Mouse (Mus musculus) small intestine, adult 2 months (tissue): ENCODE data around the gene Utf1.

Source experiments
- CTCF ChIP-seq: fragments of 200-500 bp; IDR thresholded peaks from 2 replicates; pipeline ENCODE4 v1.5.1; 2012; ENCODE audit warnings: low read depth, mild to moderate bottlenecking, control low read depth, inconsistent platforms, low read length, moderate library complexity, mixed read lengths; ENCODE audit not compliant: insufficient replicate concordance, insufficient read length; ENCODE audit errors: extremely low read depth
- POLR2A ChIP-seq: fragments of 200-500 bp; IDR thresholded peaks from 2 replicates; pipeline ENCODE4 v1.6.1; 2012; ENCODE audit warnings: low read depth, mild to moderate bottlenecking, control low read depth, inconsistent platforms, low read length, moderate library complexity

GRCm38 (mm10) chr7:139994676-139995075 lies 51.1 kb downstream of the Utf1 start:
- peak; percentile 27; the same call in 1 of the 2 replicates for TF ChIP-seq CTCF
- no peak for TF ChIP-seq POLR2A
